Mouse (Mus musculus) kidney, adult 2 months (tissue): ENCODE results near the gene Gon4l.

Experiments used
- CTCF ChIP-seq: fragments of 200-500 bp; conservative IDR thresholded peaks from 2 replicates; pipeline ENCODE4 v1.5.1; 2011; ENCODE audit warnings: low read depth, mild to moderate bottlenecking, control low read depth, low read length, moderate library complexity, mixed read lengths; ENCODE audit not compliant: insufficient read depth, insufficient read length
- POLR2A ChIP-seq: fragments of 200-500 bp; IDR thresholded peaks from one replicate; pipeline ENCODE4 v1.6.1; 2011; ENCODE audit warnings: low read depth, low read length, control low read depth

DNA sequence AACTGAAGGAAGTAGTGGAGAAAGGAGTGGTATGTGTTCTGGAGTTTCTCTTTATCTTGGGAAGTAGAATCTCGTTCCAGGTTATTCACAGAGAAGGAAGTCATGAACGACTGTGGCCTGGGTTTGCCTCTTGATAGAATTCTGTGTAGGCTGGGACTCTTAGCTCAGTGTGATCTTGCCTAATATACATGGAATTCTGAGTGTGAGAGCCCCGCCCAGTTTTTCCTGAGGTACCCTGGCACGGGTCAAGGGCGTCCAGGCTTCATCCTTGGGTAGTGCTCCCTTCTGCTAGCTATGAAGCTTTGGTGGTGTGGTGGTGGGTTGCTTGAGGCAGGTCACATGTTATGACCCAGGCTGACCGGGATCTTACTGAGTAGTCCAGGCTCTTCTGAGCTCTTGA is 20.8 kb downstream of the Gon4l start:
- TF ChIP-seq CTCF (no peak), POLR2A (no peak)
